Mouse (Mus musculus): ENCODE measurements around the gene Emilin2. TPM values are rescaled to one million over a fixed set of nuclear protein-coding genes. Genes with fewer than 3 reads are reported as not detected.

Gene Emilin2
- total RNA-seq, 2 experiments from 2014 or later = 5.8 to 10.8 TPM

GRCm38 (mm10) chr17:71204809-71205091 lies 107.0 kb downstream of the Emilin2 start:
- no peak for DNase-seq

DNA sequence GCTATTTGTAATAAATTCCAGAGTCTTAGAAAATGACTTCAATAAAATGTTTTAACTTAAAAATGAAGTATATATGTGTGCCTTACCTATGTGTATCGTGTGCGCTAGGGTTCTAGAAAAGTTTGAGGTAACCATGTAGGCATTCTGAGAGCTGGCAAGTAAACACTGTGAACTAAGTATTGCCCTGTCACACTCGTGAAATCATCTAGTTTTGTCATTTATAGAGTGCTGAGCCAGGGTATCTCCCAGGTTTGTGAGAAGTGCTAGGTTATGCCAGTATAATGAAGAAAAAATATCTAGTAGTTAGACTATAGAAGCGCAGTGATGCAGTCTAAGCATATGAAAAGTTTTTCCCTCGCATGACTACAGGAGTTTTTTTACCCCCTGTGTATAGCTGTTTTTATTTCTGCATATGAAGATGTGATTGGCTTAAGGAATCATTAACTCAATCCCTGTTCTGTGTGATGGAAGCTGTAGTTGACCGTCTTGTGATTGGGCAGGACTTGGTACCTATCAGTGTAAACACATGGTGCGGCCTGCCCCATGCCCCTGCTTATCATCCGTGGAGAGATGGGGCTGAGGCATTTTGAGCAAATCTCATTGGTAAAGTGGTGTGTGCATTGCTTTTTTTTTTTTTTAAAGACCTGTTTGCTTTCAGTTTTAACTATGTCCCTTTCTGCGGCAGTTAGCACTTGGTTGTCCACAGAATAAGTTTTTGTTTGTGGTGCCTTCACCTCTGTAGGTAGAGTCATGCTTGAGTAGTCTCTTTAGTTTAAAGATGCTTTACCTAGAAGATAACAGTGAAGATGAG lies 107.6 kb downstream of the Emilin2 start:
- no peak for DNase-seq

Other genes with a start within 250 kb of the Emilin2 start
- 10 to 100 TPM; 38.1 to 39.7 TPM for gene Lpin2, start 129.4 kb downstream of the Emilin2 start, total RNA-seq (2021)
- 1 to 10 TPM; 1.3 to 2.1 TPM for gene Gm4707, start 147.9 kb upstream of the Emilin2 start, total RNA-seq (2021)
- gene Smchd1, start 163.4 kb upstream of the Emilin2 start, total RNA-seq (2021) = 10 to 100 TPM; 36.8 to 42.1 TPM
- gene Ndc80, start 214.9 kb upstream of the Emilin2 start, total RNA-seq (2021) = 1 to 10 TPM; 3.1 to 3.6 TPM
- gene Spdya, start 240.1 kb upstream of the Emilin2 start, total RNA-seq (2021) = under 1 TPM; 0.53 to 0.82 TPM

Data from adrenal gland, postnatal 36 days (tissue).